Mouse (Mus musculus): Measurements from ENCODE around the gene Ppm1g. TPM values are rescaled to one million over a fixed set of nuclear protein-coding genes. Genes with fewer than 3 reads are reported as not detected.
"Not testable (repeated sequence)": the region's sequence is repeated elsewhere in the genome, so short reads cannot be mapped to it uniquely, and the experiment has no call there.

Ppm1g gene
- polyA plus RNA-seq, 1 experiment from 2014 or later = 125 TPM

GRCm38 (mm10) chr5:31218294-31218693, 2.2 kb downstream of the Ppm1g start:
- Histone ChIP-seq H3K27ac (no peak overlapping the region), H3K4me1 (no peaks in the 10 kb centered on the region), H3K4me3 (replicated peaks) (no peak overlapping the region), H3K27me3 (replicated peaks) (no peaks in the 10 kb centered on the region), H3K36me3 (no peaks in the 10 kb centered on the region), H3K9me3 (no peaks in the 10 kb centered on the region), H3K4me2 (no peak overlapping the region), H3K9ac (no peak overlapping the region)
- whole genome bisulfite sequencing = 48% methylated on average over 7 of the region's 7 CpGs
- ATAC-seq (ENCODE audit: insufficient read depth, low FRiP score, low read depth) = no peak

- not testable (repeated sequence) for H3K27ac ChIP-seq; H3K4me3 ChIP-seq (replicated peaks); ATAC-seq (ENCODE audit: insufficient read depth, low FRiP score, low read depth); H3K27me3 ChIP-seq (replicated peaks); H3K4me1 ChIP-seq; H3K9me3 ChIP-seq; H3K4me2 ChIP-seq; H3K9ac ChIP-seq; H3K36me3 ChIP-seq
- 89% methylated on average over 6 of the region's 6 CpGs for WGBS
Observed at GRCm38 (mm10) chr5:31216554-31216953, 3.9 kb downstream of the Ppm1g start.

GRCm38 (mm10) chr5:31204421-31204820, 16.1 kb downstream of the Ppm1g start:
- H3K9ac ChIP-seq = no peak overlapping the region
- no peak overlapping the region for H3K4me2 ChIP-seq
- 91% methylated on average over 6 of the region's 6 CpGs for WGBS
- peaks cover 2% of the 10 kb centered on the region for H3K4me1 ChIP-seq
- no peaks in the 10 kb centered on the region for H3K27me3 ChIP-seq (replicated peaks)
- no peaks in the 10 kb centered on the region for H3K9me3 ChIP-seq
- no peak overlapping the region for H3K4me3 ChIP-seq (replicated peaks)
- no peak for ATAC-seq (ENCODE audit: insufficient read depth, low FRiP score, low read depth)
- H3K27ac ChIP-seq = no peak overlapping the region
- H3K36me3 ChIP-seq = peaks cover 50% of the 10 kb centered on the region

- Histone ChIP-seq H3K4me1 (peaks cover 2% of the 10 kb centered on the region), H3K27ac (no peak overlapping the region), H3K9ac (no peak overlapping the region), H3K4me3 (replicated peaks) (no peak overlapping the region), H3K4me2 (no peak overlapping the region), H3K27me3 (replicated peaks) (no peaks in the 10 kb centered on the region), H3K36me3 (peaks cover 55% of the 10 kb centered on the region), H3K9me3 (no peaks in the 10 kb centered on the region)
- ATAC-seq (ENCODE audit: insufficient read depth, low FRiP score, low read depth) = no peak
- 85% methylated on average over 2 of the region's 2 CpGs for WGBS
Observed at GRCm38 (mm10) chr5:31203866-31204265, 16.6 kb downstream of the Ppm1g start.

- Histone ChIP-seq H3K36me3 (peaks cover 63% of the 10 kb centered on the region), H3K4me2 (peak overlapping the region; percentile 71), H3K27me3 (replicated peaks) (no peaks in the 10 kb centered on the region), H3K27ac (peak overlapping the region; percentile 76), H3K4me3 (replicated peaks) (peak overlapping the region; percentile 90), H3K9me3 (no peaks in the 10 kb centered on the region), H3K4me1 (peaks cover 2% of the 10 kb centered on the region), H3K9ac (peak overlapping the region; percentile 40; the same call in 1 of the 2 replicates)
- WGBS = 83% methylated on average over 7 of the region's 7 CpGs
- ATAC-seq (ENCODE audit: insufficient read depth, low FRiP score, low read depth) = no peak
Observed at GRCm38 (mm10) chr5:31202933-31203332, 17.6 kb downstream of the Ppm1g start.

GRCm38 (mm10) chr5:31201742-31202590, 18.5 kb downstream of the Ppm1g start, which contains the start of gene Zfp513:
Gene Zfp513, minus strand, starts transcription at chr5:31202303.
- ATAC-seq (ENCODE audit: insufficient read depth, low FRiP score, low read depth) = peak; percentile 97
- peak within 1 kb of the TSS; percentile 76 for H3K4me2 ChIP-seq
- peak within 1 kb of the TSS; percentile 93 for H3K9ac ChIP-seq
- H3K4me3 ChIP-seq (replicated peaks) = peak within 1 kb of the TSS; percentile 90
- no peaks in the 10 kb centered on the region for H3K9me3 ChIP-seq
- WGBS = under 1% methylated on average over 52 of the region's 53 CpGs
- peaks cover 2% of the 10 kb centered on the region for H3K4me1 ChIP-seq
- H3K27ac ChIP-seq = peak within 1 kb of the TSS; percentile 81
- no peaks in the 10 kb centered on the region for H3K27me3 ChIP-seq (replicated peaks)
- peaks cover 63% of the 10 kb centered on the region for H3K36me3 ChIP-seq

GRCm38 (mm10) chr5:31201042-31201741, 19.3 kb downstream of the Ppm1g start:
- Histone ChIP-seq H3K4me1 (peaks cover 2% of the 10 kb centered on the region), H3K4me2 (peak overlapping the region; percentile 76), H3K27me3 (replicated peaks) (no peaks in the 10 kb centered on the region), H3K9me3 (no peaks in the 10 kb centered on the region), H3K4me3 (replicated peaks) (peak overlapping the region; percentile 90), H3K9ac (peak overlapping the region; percentile 93), H3K27ac (peak overlapping the region; percentile 81), H3K36me3 (peaks cover 69% of the 10 kb centered on the region)
- 13% methylated on average over 13 of the region's 13 CpGs for WGBS
- no peak for ATAC-seq (ENCODE audit: insufficient read depth, low FRiP score, low read depth)

- H3K4me2 ChIP-seq = peak overlapping the region; percentile 76
- ATAC-seq (ENCODE audit: insufficient read depth, low FRiP score, low read depth) = no peak
- no peaks in the 10 kb centered on the region for H3K27me3 ChIP-seq (replicated peaks)
- H3K36me3 ChIP-seq = peaks cover 71% of the 10 kb centered on the region
- no peak overlapping the region for H3K9ac ChIP-seq
- no peaks in the 10 kb centered on the region for H3K9me3 ChIP-seq
- peak overlapping the region; percentile 6 for H3K4me3 ChIP-seq (replicated peaks)
- H3K4me1 ChIP-seq = peaks cover 2% of the 10 kb centered on the region
- H3K27ac ChIP-seq = no peak overlapping the region
- 87% methylated on average over 27 of the region's 27 CpGs for WGBS
Observed at GRCm38 (mm10) chr5:31200327-31200768, 20.1 kb downstream of the Ppm1g start.

GRCm38 (mm10) chr5:31199893-31200292, 20.6 kb downstream of the Ppm1g start:
- no peak overlapping the region for H3K4me3 ChIP-seq (replicated peaks)
- H3K36me3 ChIP-seq = peaks cover 71% of the 10 kb centered on the region
- 81% methylated on average over 9 of the region's 9 CpGs for WGBS
- no peak for ATAC-seq (ENCODE audit: insufficient read depth, low FRiP score, low read depth)
- H3K27me3 ChIP-seq (replicated peaks) = no peaks in the 10 kb centered on the region
- no peak overlapping the region for H3K4me2 ChIP-seq
- peaks cover 2% of the 10 kb centered on the region for H3K4me1 ChIP-seq
- no peak overlapping the region for H3K27ac ChIP-seq
- no peaks in the 10 kb centered on the region for H3K9me3 ChIP-seq
- no peak overlapping the region for H3K9ac ChIP-seq

GRCm38 (mm10) chr5:31199321-31199892, 21.1 kb downstream of the Ppm1g start:
- no peak for ATAC-seq (ENCODE audit: insufficient read depth, low FRiP score, low read depth)
- Histone ChIP-seq H3K27me3 (replicated peaks) (no peaks in the 10 kb centered on the region), H3K4me3 (replicated peaks) (no peak overlapping the region), H3K4me1 (peaks cover 4% of the 10 kb centered on the region), H3K27ac (no peak overlapping the region), H3K9me3 (no peaks in the 10 kb centered on the region), H3K36me3 (peaks cover 66% of the 10 kb centered on the region), H3K4me2 (no peak overlapping the region), H3K9ac (no peak overlapping the region)
- WGBS = 88% methylated on average over 19 of the region's 19 CpGs

GRCm38 (mm10) chr5:31198616-31199320, 21.7 kb downstream of the Ppm1g start:
- peaks cover 65% of the 10 kb centered on the region for H3K36me3 ChIP-seq
- no peak overlapping the region; the same call in 1 of the 2 replicates for H3K4me3 ChIP-seq (replicated peaks)
- no peaks in the 10 kb centered on the region for H3K9me3 ChIP-seq
- H3K4me2 ChIP-seq = no peak overlapping the region
- no peak for ATAC-seq (ENCODE audit: insufficient read depth, low FRiP score, low read depth)
- no peak overlapping the region for H3K27ac ChIP-seq
- no peaks in the 10 kb centered on the region for H3K27me3 ChIP-seq (replicated peaks)
- H3K4me1 ChIP-seq = peaks cover 10% of the 10 kb centered on the region
- H3K9ac ChIP-seq = no peak overlapping the region
- 82% methylated on average over 5 of the region's 5 CpGs for WGBS

All from stomach, embryonic 15.5 days (tissue).